Mouse (Mus musculus): ENCODE measurements around the gene Ccdc180. TPM values are rescaled to one million over a fixed set of nuclear protein-coding genes. Genes with fewer than 3 reads are reported as not detected.

Ccdc180 gene
- polyA plus RNA-seq, 1 experiment from 2014 or later = 0.10 TPM

GRCm38 (mm10) chr4:45964771-45965439 lies 74.8 kb downstream of the Ccdc180 start, which contains the start of gene Tdrd7:
Gene Tdrd7, plus strand, starts transcription at chr4:45965334.
- Histone ChIP-seq H3K4me2 (ENCODE audit: low read length) (no peak within 1 kb of the TSS), H3K36me3 (ENCODE audit: control insufficient read depth, insufficient read depth, low read length) (no peaks in the 10 kb centered on the region), H3K4me3 (ENCODE audit: low read depth, low read length) (no peak within 1 kb of the TSS), H3K9me3 (replicated peaks; ENCODE audit: control insufficient read depth, low read length) (no peaks in the 10 kb centered on the region), H3K27ac (ENCODE audit: low read depth, low read length) (no peak within 1 kb of the TSS), H3K27me3 (replicated peaks; ENCODE audit: control insufficient read depth, insufficient read depth, low read length) (no peaks in the 10 kb centered on the region), H3K4me1 (ENCODE audit: control insufficient read depth, insufficient read depth, low read length) (peaks cover 10% of the 10 kb centered on the region; the same call in 1 of the 2 replicates), H3K9ac (ENCODE audit: low read length) (no peak within 1 kb of the TSS)
- 88% methylated on average over 10 of the region's 10 CpGs for WGBS
- no peak for DNase-seq (ENCODE audit: low spot score)
- no peak for ATAC-seq

GRCm38 (mm10) chr4:45965737-45966447 lies 75.8 kb downstream of the Ccdc180 start:
- WGBS = 40% methylated on average over 13 of the region's 13 CpGs
- no peak overlapping the region for H3K9ac ChIP-seq (ENCODE audit: low read length)
- H3K9me3 ChIP-seq (replicated peaks; ENCODE audit: control insufficient read depth, low read length) = no peaks in the 10 kb centered on the region
- DNase-seq (ENCODE audit: low spot score) (no peak), ATAC-seq (no peak)
- H3K4me1 ChIP-seq (ENCODE audit: control insufficient read depth, insufficient read depth, low read length) = peaks cover 10% of the 10 kb centered on the region; the same call in 1 of the 2 replicates
- no peaks in the 10 kb centered on the region for H3K27me3 ChIP-seq (replicated peaks; ENCODE audit: control insufficient read depth, insufficient read depth, low read length)
- no peak overlapping the region for H3K4me3 ChIP-seq (ENCODE audit: low read depth, low read length)
- no peak overlapping the region for H3K27ac ChIP-seq (ENCODE audit: low read depth, low read length)
- no peaks in the 10 kb centered on the region for H3K36me3 ChIP-seq (ENCODE audit: control insufficient read depth, insufficient read depth, low read length)
- H3K4me2 ChIP-seq (ENCODE audit: low read length) = no peak overlapping the region

- no peaks in the 10 kb centered on the region for H3K9me3 ChIP-seq (replicated peaks; ENCODE audit: control insufficient read depth, low read length)
- H3K4me1 ChIP-seq (ENCODE audit: control insufficient read depth, insufficient read depth, low read length) = peaks cover 10% of the 10 kb centered on the region; the same call in 1 of the 2 replicates
- H3K27ac ChIP-seq (ENCODE audit: low read depth, low read length) = no peak overlapping the region
- WGBS = 14% methylated on average over 6 of the region's 6 CpGs
- H3K27me3 ChIP-seq (replicated peaks; ENCODE audit: control insufficient read depth, insufficient read depth, low read length) = no peaks in the 10 kb centered on the region
- no peak overlapping the region for H3K4me3 ChIP-seq (ENCODE audit: low read depth, low read length)
- H3K9ac ChIP-seq (ENCODE audit: low read length) = no peak overlapping the region
- ATAC-seq (no peak), DNase-seq (ENCODE audit: low spot score) (no peak)
- no peak overlapping the region for H3K4me2 ChIP-seq (ENCODE audit: low read length)
- H3K36me3 ChIP-seq (ENCODE audit: control insufficient read depth, insufficient read depth, low read length) = no peaks in the 10 kb centered on the region
These were observed 76.6 kb downstream of the Ccdc180 start for GRCm38 (mm10) chr4:45966716-45967115.

GRCm38 (mm10) chr4:45967479-45968341 lies 77.6 kb downstream of the Ccdc180 start:
- 11% methylated on average over 9 of the region's 9 CpGs for WGBS
- no peak overlapping the region for H3K27ac ChIP-seq (ENCODE audit: low read depth, low read length)
- H3K4me1 ChIP-seq (ENCODE audit: control insufficient read depth, insufficient read depth, low read length) = peaks cover 11% of the 10 kb centered on the region; the same call in 1 of the 2 replicates
- H3K9ac ChIP-seq (ENCODE audit: low read length) = no peak overlapping the region
- H3K9me3 ChIP-seq (replicated peaks; ENCODE audit: control insufficient read depth, low read length) = no peaks in the 10 kb centered on the region
- DNase-seq (ENCODE audit: low spot score) (peak; percentile 56), ATAC-seq (no peak)
- no peaks in the 10 kb centered on the region for H3K27me3 ChIP-seq (replicated peaks; ENCODE audit: control insufficient read depth, insufficient read depth, low read length)
- H3K36me3 ChIP-seq (ENCODE audit: control insufficient read depth, insufficient read depth, low read length) = no peaks in the 10 kb centered on the region
- H3K4me3 ChIP-seq (ENCODE audit: low read depth, low read length) = no peak overlapping the region
- H3K4me2 ChIP-seq (ENCODE audit: low read length) = no peak overlapping the region

GRCm38 (mm10) chr4:45969051-45969450 lies 78.9 kb downstream of the Ccdc180 start:
- Histone ChIP-seq H3K4me1 (ENCODE audit: control insufficient read depth, insufficient read depth, low read length) (peaks cover 15% of the 10 kb centered on the region; the same call in 1 of the 2 replicates), H3K4me3 (ENCODE audit: low read depth, low read length) (no peak overlapping the region), H3K9ac (ENCODE audit: low read length) (no peak overlapping the region), H3K9me3 (replicated peaks; ENCODE audit: control insufficient read depth, low read length) (no peaks in the 10 kb centered on the region), H3K4me2 (ENCODE audit: low read length) (no peak overlapping the region), H3K27ac (ENCODE audit: low read depth, low read length) (no peak overlapping the region), H3K36me3 (ENCODE audit: control insufficient read depth, insufficient read depth, low read length) (no peaks in the 10 kb centered on the region), H3K27me3 (replicated peaks; ENCODE audit: control insufficient read depth, insufficient read depth, low read length) (no peaks in the 10 kb centered on the region)
- WGBS = 73% methylated on average over 2 of the region's 2 CpGs
- no peak for ATAC-seq
- DNase-seq (ENCODE audit: low spot score) = no peak

GRCm38 (mm10) chr4:45970048-45970560 lies 80.0 kb downstream of the Ccdc180 start:
- DNase-seq (ENCODE audit: low spot score) (no peak), ATAC-seq (no peak)
- H3K9ac ChIP-seq (ENCODE audit: low read length) = no peak overlapping the region
- no peak overlapping the region for H3K27ac ChIP-seq (ENCODE audit: low read depth, low read length)
- H3K36me3 ChIP-seq (ENCODE audit: control insufficient read depth, insufficient read depth, low read length) = no peaks in the 10 kb centered on the region
- peaks cover 15% of the 10 kb centered on the region; the same call in 1 of the 2 replicates for H3K4me1 ChIP-seq (ENCODE audit: control insufficient read depth, insufficient read depth, low read length)
- 0 out of 2 replicates have a peak, but pooled peaks cover 2% of the 10 kb centered on the region for H3K27me3 ChIP-seq (replicated peaks; ENCODE audit: control insufficient read depth, insufficient read depth, low read length)
- H3K4me2 ChIP-seq (ENCODE audit: low read length) = no peak overlapping the region
- H3K4me3 ChIP-seq (ENCODE audit: low read depth, low read length) = no peak overlapping the region
- WGBS = 71% methylated on average over 7 of the region's 7 CpGs
- H3K9me3 ChIP-seq (replicated peaks; ENCODE audit: control insufficient read depth, low read length) = no peaks in the 10 kb centered on the region

GRCm38 (mm10) chr4:45971806-45972447 lies 81.8 kb downstream of the Ccdc180 start:
- 0 out of 2 replicates have a peak, but pooled peaks cover 2% of the 10 kb centered on the region for H3K27me3 ChIP-seq (replicated peaks; ENCODE audit: control insufficient read depth, insufficient read depth, low read length)
- peak overlapping the region; percentile 94 for H3K4me2 ChIP-seq (ENCODE audit: low read length)
- ATAC-seq (peak; percentile 99), DNase-seq (ENCODE audit: low spot score) (peak; percentile 94)
- H3K9ac ChIP-seq (ENCODE audit: low read length) = peak overlapping the region; percentile 75
- WGBS = 3% methylated on average over 51 of the region's 51 CpGs
- no peaks in the 10 kb centered on the region for H3K9me3 ChIP-seq (replicated peaks; ENCODE audit: control insufficient read depth, low read length)
- H3K4me3 ChIP-seq (ENCODE audit: low read depth, low read length) = peak overlapping the region; percentile 77
- H3K36me3 ChIP-seq (ENCODE audit: control insufficient read depth, insufficient read depth, low read length) = no peaks in the 10 kb centered on the region
- no peak overlapping the region for H3K27ac ChIP-seq (ENCODE audit: low read depth, low read length)
- H3K4me1 ChIP-seq (ENCODE audit: control insufficient read depth, insufficient read depth, low read length) = peaks cover 12% of the 10 kb centered on the region; the same call in 1 of the 2 replicates

- Histone ChIP-seq H3K4me2 (ENCODE audit: low read length) (peak overlapping the region; percentile 94), H3K27ac (ENCODE audit: low read depth, low read length) (no peak overlapping the region), H3K9ac (ENCODE audit: low read length) (peak overlapping the region; percentile 75), H3K9me3 (replicated peaks; ENCODE audit: control insufficient read depth, low read length) (no peaks in the 10 kb centered on the region), H3K36me3 (ENCODE audit: control insufficient read depth, insufficient read depth, low read length) (no peaks in the 10 kb centered on the region), H3K27me3 (replicated peaks; ENCODE audit: control insufficient read depth, insufficient read depth, low read length) (0 out of 2 replicates have a peak, but pooled peaks cover 2% of the 10 kb centered on the region), H3K4me1 (ENCODE audit: control insufficient read depth, insufficient read depth, low read length) (peaks cover 10% of the 10 kb centered on the region; the same call in 1 of the 2 replicates), H3K4me3 (ENCODE audit: low read depth, low read length) (peak overlapping the region; percentile 77)
- under 1% methylated on average over 52 of the region's 53 CpGs for WGBS
- no peak; the same call in 1 of the 2 replicates for ATAC-seq
- peak; percentile 50 for DNase-seq (ENCODE audit: low spot score)
These were observed 82.3 kb downstream of the Ccdc180 start for GRCm38 (mm10) chr4:45972448-45972854.
